Mouse (Mus musculus) cortical plate, adult 2 months (tissue): ENCODE measurements around the gene Bst2. TPM values are rescaled to one million over a fixed set of nuclear protein-coding genes. Genes with fewer than 3 reads are reported as not detected.
"Not testable (repeated sequence)": the region's sequence is repeated elsewhere in the genome, so short reads cannot be mapped to it uniquely, and the experiment has no call there.

ENCODE experiments used
- H3K27ac ChIP-seq: fragments of 200-500 bp; 2 replicates; pipeline ENCODE4 v1.5.1; 2012; ENCODE audit warnings: low read length, control low read depth, inconsistent platforms; ENCODE audit not compliant: insufficient read depth
- H3K4me1 ChIP-seq: fragments of 200-500 bp; 2 replicates; pipeline ENCODE4 v1.6.1; 2011; ENCODE audit warnings: low read length; ENCODE audit not compliant: control insufficient read depth, insufficient read depth
- H3K4me3 ChIP-seq: fragments of 200-500 bp; 2 replicates; pipeline ENCODE4 v1.5.1; 2011; ENCODE audit warnings: mild to moderate bottlenecking, low read length, control low read depth; ENCODE audit not compliant: insufficient read depth
- CTCF ChIP-seq: fragments of 200-500 bp; IDR thresholded peaks from 2 replicates; pipeline ENCODE4 v1.5.1; 2011; ENCODE audit warnings: mild to moderate bottlenecking, control low read depth, low read length; ENCODE audit not compliant: insufficient read depth; ENCODE audit errors: extremely low read depth
- POLR2A ChIP-seq: fragments of 200-500 bp; IDR thresholded peaks from 2 replicates; pipeline ENCODE4 v1.6.1; 2011; ENCODE audit warnings: mild to moderate bottlenecking, low read length, control low read depth; ENCODE audit not compliant: insufficient read depth; ENCODE audit errors: extremely low read depth
- polyA plus RNA-seq: library from polyadenylated mRNA; depleted of rRNA; stranded (reverse); fragments of >200 nt; gene quantifications from 2 replicates; pipeline ENCODE4 v1.2.3, GENCODE M21; 2012

The Bst2 gene
- polyA plus RNA-seq, 1 experiment: 20.5 TPM

DNA sequence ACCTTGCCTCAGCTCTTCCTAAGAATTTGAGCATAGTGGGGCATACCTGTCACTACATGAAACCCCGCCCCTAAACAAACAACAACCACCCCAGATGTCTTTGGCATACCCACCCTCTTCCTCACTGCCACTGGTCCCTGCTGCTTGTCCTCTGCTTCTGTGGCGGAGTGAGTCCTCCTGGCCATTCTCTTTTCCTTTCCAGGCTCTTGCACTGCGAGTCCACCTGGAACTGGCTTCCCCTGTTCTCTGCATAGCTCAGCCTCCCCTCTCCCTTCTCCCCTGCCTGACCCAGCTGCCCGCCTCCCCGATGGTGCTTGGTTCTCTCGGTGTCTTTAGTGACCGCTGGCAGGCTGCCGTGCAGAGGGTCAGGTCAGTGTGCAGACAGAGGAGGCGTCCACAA lies 6.5 kb upstream of the Bst2 start:
- peak overlapping the region; percentile 97 for H3K4me3 ChIP-seq
- peaks cover 4% of the 10 kb centered on the region for H3K4me1 ChIP-seq
- no peak overlapping the region for H3K27ac ChIP-seq
- TF ChIP-seq CTCF: no peak
- TF ChIP-seq POLR2A: no peak

DNA sequence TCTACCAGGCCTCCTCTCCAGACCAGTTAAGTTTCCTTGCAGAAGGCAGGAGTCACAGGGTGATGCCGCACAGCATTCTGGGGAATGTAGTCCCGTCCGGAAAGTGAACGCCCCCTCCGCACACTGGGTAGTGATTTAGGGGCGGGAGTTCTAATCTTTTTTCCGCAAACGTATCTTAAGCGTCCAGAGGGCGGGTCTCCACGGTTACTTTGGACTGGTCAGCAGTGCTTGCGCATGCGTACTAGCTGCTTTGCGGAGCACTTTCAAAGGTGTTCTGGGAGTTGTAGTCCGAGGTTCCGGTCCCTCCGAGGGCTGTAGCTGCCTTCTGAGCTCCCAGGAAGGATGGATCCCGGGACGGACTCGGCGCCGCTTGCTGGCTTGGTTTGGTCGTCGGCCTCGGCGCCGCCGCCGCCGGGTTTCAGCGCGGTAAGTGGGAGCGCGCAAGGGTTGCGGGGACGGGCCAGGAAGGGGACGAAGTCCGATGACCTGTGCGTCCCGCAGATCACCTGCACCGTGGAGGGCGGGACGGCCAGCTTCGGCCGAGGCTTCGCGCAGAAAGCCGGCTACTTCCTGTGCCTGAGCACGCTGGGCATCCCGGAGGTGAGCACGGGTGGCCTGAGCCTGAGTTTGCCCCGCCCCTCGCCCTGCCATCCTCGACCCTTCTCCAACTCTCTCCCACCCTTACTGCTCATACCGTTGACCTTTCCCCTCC lies 5.5 kb upstream of the Bst2 start, which contains the start of gene Mvb12a:
Gene Mvb12a, plus strand, starts transcription at position 291 of the 712 bp plus-strand sequence.
- Histone ChIP-seq H3K4me3 (peak within 1 kb of the TSS; percentile 97), H3K4me1 (peaks cover 4% of the 10 kb centered on the region), H3K27ac (no peak within 1 kb of the TSS)
- TF ChIP-seq CTCF (no peak), POLR2A (peak; percentile 73; the same call in 1 of the 2 replicates)

DNA sequence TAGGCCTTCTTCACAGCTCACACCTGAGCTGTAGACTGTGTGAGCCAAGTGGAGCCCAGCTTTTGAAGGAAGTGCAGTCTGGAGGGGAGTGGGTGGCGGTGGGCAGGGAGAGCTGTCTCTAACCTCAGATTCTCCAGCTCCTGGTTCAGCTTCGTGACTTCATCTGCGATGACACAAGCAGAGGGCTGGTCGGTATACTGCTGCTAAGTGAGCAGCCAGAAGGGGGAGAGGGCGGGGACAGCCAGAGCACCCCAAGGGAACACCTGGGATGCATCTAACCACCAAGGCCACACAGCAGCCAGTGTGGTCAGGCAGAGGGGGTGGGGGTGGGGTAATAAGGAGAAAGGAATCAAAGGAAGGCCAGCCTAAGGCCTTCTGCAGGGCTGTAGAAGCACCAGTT lies 1.6 kb downstream of the Bst2 start:
- TF ChIP-seq CTCF: no peak
- TF ChIP-seq POLR2A: no peak
- H3K27ac ChIP-seq: no peak overlapping the region
- no peak overlapping the region for H3K4me3 ChIP-seq
- no peaks in the 10 kb centered on the region for H3K4me1 ChIP-seq

DNA sequence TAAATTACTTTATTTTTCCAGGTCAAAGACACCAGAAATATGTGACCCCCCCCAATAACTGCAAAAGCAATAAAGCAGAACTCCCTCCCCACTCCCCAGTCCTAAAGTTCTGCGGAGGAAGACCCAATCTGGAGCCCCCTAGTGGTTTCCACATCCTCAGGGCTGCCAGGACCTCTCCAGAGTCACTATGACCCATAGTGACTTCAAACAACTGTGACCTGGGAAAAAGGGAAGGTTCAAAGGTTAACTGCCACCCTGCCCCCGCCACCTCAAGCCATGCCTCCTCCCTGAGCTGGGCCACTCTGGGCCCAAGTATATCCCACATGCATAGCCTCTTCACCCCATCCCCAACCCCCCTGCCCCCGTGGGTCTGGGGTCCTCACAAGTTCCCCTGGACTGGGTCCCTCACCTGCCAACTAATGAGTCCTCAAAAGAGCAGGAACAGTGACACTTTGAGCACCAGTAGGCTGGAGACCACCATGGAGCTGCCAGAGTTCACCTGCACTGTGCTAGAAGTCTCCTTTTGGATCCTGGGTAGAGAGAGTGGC lies 2.9 kb downstream of the Bst2 start:
- no peak overlapping the region for H3K4me3 ChIP-seq
- no peak overlapping the region for H3K27ac ChIP-seq
- TF ChIP-seq CTCF (no peak), POLR2A (no peak)
- no peaks in the 10 kb centered on the region for H3K4me1 ChIP-seq

DNA sequence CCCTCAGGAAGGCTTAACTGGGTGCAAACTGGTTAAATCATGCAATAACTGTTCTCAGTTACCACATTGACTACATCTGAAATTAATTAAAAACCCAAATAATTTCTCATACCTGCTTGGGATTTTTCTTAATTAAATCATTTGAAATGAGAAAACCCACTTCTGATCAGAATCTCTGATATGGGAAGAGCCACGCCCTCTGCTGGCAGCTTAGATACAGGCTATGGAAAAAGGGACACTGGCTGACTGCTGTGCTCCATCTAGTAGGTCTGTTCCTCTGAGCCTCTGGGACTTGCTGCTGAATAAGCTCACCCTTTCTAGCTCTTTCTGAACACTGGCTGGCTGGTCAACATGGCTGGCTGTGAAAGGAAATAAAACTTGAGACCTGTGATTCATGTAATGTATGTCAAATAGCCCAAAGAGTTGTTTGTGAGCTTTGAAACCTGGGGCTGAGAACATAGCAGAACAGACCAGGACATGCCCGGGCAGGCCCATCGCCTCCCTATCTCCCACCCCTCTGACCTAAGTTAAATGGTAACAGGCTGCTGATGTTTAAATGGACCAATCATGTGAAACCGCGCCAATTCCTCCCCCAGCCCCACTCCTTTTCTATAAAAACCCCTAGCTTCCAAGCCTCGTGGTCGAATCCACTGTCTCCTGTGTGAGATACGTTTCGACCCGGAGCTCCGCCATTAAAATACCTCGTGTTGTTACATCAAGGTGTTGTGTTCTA lies 6.4 kb downstream of the Bst2 start:
- H3K4me3 ChIP-seq, H3K27ac ChIP-seq, H3K4me1 ChIP-seq: not testable (repeated sequence)
- peak; percentile 43 for TF ChIP-seq CTCF

DNA sequence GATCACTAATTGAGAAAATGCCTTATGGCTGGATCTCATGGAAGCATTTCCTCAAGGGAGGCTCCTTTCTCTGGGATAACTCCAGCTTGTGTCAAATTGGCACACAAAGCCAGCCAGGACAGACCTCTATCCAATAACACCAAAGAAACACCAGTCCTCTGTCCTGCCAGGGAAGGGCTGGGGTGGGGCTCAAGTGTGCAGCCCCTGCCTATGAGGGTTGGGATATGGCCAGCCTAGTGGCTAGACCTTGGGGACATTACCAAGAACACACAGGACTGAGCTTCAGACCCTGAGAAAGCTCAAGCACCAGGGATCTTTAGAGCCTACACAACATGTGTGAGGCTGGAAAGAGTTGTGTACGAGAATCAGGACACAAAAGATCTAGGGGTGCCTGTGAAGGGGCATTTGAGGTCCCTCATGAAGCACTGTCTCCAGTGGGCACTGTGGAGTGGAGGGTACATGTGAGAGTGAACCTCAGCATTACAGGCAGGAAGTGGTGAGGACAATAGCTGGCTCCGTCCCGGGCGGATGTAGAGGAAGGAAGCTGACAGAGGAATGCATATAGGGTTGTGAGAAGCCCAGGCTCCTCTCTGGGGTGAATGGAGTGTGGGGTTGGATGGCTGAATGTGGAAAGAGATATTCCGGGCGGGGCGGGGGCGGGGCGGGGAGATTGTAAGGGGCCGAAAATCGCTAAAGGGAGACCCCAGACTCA lies 8.7 kb downstream of the Bst2 start:
- H3K4me1 ChIP-seq: no peaks in the 10 kb centered on the region
- no peak for TF ChIP-seq POLR2A
- no peak for TF ChIP-seq CTCF
- 0 out of 2 replicates have a peak overlapping the region, but pooled peaks have one; percentile 12 for H3K27ac ChIP-seq

DNA sequence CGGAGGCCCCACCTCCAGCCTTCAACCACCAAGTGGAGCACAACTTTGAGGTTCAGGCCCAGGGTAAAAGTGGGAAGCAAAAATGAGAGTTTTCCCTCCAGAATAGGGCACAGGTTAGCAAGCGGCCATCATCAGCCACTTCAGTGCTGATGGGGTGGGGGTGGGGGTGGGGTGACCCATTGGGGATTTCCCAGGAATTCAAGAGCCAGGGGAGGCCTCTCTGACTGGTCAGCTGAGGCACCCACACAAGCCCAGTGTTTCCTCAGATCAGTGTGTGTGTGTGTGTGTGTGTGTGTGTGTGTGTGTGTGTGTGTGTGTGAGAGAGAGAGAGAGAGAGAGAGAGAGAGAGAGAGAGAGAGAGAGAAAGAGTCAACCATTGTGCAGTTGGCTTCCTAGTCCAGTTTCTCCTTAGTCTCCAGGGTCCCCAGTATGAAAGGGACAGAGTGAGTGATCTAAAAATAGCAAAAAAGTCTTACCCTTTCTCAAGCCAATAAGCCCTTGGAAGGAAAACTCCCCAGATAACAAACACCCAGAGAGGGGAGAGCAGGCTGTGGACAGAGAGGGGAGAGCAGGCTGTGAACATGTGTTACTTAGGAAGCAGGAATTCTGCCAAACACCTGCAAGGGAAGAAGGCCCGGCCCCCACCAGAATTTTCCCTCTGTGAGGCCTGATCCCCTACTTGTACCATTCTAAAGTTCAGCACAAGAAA lies 9.9 kb downstream of the Bst2 start:
- Histone ChIP-seq H3K4me1 (no peaks in the 10 kb centered on the region), H3K4me3 (no peak overlapping the region), H3K27ac (no peak overlapping the region)
- TF ChIP-seq POLR2A (no peak), CTCF (no peak)

More for the DNA sequence above, 8.7 kb downstream of the Bst2 start:
- no peak overlapping the region for H3K4me3 ChIP-seq

DNA sequence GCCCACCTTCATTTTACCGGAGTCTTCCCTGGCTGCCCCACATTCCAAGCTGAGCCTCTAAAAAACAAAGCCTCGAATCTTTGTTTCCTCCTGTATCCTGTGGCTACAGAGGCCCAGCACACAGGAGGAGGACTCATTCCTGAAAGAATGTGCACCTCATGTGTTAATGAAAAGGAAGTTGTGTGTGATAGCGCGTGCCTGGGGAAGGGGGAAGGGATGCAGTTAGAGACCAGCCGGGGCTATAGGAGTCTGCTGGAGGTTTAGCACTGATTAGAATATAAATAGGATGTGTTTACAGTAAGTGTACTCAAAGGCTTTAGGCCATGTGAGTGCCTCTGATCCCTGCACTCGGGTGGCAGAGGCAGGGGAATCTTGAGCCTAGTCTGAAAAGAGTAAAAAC lies 11.0 kb downstream of the Bst2 start:
- no peak overlapping the region for H3K4me3 ChIP-seq
- TF ChIP-seq CTCF: no peak
- TF ChIP-seq POLR2A: no peak

More for the DNA sequence above, 11.0 kb downstream of the Bst2 start:
- H3K4me1 ChIP-seq: no peaks in the 10 kb centered on the region
- H3K27ac ChIP-seq: no peak overlapping the region
